Mouse (Mus musculus) T-helper 17 cell (primary cell): ENCODE data around the gene Dram1.

Experiments used
- in situ Hi-C, 2 experiments: fragments of 300-600 bp; cut with MboI, MseI; formaldehyde crosslinking; loops; 1 replicate in 1 of 2; 2 replicates in 1 of 2; pipeline ENCODE4 v1.15.1; 2025; ENCODE audit warnings: high pct_unique_total_duplicates in 2 of 2

The Dram1 gene

DNA sequence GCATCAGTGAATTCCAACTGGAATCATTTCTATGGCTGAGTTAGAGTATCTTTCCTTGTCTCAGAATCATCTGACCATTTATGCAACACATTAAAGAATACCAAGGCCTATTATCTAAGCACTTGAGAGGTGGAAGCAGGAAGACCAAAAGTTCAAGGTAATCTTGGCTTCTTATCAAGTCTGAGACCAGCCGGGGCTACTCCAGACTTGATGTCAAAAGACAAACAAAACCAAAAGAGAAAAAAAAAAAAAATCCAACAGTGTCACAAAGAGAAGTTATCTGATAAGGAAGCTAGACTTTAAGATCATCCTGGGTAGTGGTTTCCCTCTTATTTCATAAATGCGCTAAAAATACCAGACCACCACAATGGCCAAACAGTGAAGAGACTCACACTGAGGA, 26.3 kb downstream of the Dram1 start:
- in situ Hi-C loops = no loop called here

DNA sequence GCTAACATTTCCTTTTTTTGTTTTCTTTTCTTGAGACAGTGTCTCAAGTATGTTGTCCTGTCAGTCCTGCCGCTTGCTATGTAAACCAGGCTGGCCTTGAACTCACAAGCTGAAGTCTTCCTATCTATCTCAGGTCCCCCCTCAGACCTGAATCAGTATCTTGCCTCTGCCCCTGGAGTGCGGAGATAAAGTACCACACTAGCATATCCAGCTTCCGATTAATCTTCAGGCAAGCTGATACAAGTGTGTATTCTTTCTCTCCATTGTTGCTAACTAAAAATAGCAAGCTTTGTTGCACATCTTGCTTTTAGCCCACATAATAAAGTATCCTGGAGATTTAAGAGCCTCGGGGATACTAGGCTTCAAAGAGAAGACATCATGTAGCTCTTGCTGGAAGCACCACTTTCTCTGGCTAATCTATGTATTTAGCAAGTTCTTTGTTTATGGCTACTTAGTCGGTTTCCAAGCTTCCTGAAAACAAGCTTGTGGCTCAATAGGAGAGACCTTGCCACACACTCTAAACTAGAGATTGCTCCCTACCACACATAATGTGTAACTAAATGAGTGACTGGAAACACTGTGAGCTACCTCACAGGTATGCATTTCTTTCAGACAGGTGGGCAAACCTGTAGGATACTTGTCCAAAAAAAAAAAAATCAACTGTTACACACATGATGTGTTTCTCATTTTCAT, 27.3 kb downstream of the Dram1 start:
- in situ Hi-C loops = no loop called here

DNA sequence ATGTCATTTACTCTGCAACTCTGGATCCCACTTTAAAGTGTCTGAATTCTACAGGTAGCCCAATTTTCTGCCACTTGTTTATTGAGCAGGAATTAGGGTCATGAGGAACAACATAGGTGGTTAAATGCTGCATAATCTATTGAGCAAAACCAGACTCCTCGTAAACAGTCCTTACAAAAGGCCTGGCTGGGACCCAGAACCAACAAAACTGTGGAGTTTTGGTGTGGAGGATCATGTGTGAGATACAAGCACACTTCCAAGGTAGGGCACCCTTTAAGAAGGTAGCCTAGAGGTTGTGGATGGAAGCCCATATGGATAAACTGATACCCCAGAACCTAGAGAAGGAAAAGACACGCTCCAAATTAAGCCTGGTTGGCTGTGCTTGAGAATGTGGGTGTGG, 28.2 kb downstream of the Dram1 start:
- in situ Hi-C loops = no loop called here

DNA sequence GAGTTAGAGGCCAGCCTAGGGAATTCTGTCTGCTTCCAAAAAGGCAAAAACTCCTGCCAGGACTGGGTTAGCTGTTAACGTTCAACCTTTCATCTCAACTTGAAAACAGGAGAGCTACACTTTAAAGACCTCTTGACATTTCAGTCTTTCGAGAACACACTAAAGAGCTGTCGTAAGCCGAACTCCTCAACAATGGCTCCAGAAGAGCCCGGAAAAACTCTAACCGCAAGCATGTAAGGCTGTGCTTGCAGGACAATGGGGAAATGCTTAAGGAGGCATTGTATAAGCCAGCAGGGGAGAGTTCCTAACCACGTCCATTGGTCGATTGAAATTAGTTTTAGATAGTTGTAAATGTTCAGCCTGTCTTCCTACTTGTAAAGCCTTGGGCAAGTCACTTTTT, 29.1 kb downstream of the Dram1 start:
- in situ Hi-C loops = no loop called here

DNA sequence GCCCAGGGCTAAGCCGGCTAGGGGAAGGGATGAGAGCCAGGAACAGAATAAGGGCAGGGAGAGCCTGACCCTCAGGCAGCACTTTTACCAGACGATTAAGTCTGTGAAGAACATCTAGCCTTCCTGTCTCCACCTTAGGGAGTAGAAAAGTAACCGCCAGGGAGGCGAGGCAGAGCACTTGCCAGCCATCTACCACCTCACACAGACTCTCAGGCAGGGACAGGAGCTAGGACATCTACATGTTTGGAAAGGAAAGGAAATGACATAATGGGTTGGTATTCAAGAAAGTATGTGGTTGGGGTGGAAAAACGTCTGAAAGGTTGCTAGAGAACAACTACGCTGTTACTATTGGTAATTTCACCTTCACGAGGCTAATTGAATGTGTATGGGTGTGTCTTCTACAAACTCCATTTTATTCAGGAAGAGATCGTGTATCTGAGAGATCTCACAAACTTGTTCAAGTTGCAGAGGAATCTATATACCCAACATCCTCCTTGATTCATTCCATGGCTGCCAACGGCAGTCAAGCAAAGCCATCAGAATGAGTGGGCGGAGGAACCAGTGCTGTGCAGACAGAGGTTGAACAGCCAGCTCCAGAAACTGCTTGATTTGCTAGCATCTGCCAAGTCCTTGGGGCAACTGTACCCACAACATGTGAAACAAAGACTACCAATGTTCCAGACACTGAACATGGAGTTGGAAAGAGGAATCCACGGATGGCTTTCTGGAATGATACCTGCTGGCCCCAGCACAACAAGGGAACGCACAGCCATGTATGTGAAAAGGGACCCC, 32.2 kb downstream of the Dram1 start:
- in situ Hi-C loops = no loop called here

DNA sequence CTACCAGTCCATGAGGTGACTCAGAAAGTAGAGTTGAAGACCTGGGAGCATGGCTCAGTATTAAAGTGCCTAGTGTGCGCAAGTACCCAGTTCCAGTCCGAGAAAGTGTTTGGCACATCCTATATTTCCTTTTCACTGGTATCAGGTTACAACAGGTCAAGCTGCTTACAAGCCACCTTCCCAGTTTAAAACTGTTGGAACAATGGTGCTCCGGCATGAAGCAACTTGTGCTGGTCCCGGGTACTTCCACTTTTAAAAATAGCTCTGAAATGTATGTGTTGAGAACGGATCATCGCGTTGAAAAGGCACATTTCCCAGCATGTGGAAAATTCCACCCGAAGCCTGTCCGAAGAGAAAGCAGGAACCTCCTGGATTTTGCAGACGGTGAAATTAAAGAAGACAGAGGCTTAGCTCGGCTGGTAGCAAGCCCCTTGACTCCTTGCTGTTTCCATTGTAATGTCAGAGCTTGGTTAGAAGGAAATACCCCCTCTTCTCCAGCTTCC, 32.9 kb downstream of the Dram1 start:
- in situ Hi-C loops = no loop called here

DNA sequence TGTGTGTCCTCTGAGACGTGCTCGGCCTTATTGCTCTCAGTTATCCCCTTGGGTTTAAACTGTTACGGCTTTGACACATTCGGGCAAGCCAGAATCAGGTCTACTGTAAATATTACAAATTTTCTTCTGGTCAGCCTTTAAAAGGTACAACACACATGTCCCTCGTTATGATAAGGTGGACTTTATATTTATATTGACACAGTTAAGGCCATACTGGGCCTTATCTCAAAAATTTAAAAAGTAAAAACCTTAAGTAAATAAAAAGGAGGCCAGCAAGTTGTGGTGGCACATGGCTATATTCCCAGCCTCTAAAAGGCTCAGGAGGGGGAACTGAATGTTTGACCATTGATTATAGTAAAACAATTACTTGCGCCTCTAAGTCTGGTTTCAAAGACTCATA, 37.5 kb downstream of the Dram1 start:
- in situ Hi-C loops = no loop called here

DNA sequence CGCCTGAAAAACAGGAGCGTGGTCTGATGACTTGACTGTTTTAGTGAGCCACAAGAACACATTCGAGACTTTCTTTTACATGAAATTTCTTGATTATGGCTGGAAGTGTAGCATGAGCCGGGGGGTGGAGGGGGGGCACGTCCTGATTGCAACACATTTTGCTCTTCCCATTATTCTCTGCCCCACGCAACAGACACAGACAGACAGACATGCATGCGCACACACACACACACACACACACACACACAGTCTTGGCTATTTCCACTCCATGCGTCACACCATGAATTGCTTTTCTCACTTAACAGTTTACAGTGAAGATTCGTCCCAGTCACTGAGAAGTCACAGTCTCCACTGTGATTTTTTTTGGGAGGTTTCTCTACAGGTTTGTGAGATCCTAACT, 38.2 kb downstream of the Dram1 start:
- in situ Hi-C loops = no loop called here

DNA sequence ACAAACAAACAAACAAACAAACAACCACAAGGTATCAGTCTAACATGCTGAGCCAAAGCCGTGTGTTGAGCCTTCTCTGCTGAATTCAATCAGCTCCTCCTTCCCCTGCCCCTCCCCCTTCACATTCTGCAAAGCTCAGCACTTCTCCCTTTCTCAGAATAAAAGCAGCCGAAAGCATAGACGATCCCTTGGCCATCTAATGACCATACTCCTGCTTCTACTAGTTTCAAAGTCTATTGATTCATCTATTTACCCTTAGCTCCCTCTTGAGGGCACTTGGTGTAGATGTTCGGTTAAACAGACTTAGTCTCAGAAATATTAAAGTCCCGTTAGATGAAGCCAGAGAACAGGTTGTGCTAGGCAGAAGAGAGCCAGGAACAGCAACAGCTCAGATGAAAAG, 48.2 kb downstream of the Dram1 start:
- in situ Hi-C loops = loop anchor here in 1 of 2 experiments (5.0 kb wide), 1 partner anchor 83 kb away; no protein-coding TSS in a partner anchor

DNA sequence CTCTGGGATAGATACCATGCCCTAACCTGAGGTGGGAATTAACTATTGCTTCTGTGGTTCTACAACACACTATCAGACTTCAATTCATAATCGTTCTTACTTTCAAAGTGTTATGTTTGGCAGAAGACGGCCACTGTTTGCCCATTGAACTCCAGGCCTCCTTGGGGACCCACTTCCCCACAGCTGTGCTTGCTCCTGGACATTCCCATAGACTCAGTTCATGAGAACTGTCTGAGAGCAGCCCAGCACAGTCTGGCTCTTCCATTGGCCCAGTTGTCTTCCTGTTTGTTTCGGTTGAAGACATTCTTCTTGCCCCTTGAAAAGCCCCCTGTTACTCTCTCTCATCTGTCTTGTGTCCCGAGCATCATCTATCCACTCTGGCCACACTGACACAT, 50.8 kb downstream of the Dram1 start:
- in situ Hi-C loops = loop anchor here (5.0 to 10.0 kb wide), 2 partner anchors 776 to 1303 kb away; no protein-coding TSS in a partner anchor

DNA sequence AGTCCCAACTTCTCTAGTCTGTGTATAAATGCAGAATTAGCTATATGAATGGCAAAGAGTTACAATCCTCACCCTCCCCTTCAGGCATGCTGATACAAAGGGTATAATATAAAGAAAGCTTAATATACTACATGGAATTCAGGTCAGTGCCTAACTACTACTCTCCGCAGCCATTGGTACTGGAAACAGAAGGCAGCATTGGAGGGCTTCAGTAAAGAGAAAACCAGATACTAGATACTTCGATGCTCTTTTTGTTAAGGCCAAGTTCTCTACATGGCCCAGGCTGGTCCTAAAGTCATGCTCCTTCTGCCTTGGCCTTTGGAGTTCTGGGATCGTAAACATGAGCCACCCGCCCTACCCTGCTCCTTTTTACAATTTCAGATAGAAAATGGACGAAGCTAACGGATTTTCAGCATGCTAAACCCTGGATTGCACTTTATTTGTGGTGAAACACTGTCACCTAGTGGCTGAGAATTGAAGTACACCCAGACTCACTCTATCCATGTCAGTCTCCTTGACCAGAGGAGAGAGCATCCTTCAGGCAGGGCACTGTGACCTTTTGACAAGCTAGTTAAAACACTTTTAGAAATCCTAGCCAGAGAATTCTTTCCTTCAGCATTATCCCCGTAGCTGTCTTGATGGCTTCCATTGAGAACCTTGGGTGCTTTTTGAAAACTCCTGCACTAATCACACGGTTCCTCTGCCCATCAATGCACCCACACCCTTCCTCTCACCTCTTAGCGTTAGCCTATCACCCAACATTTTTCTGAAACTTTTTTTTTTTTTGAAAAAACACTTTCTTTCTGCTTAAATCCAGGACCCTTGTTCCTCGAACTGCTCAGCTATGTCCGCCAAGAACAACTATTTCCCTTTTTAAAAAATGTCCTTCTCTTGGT, 51.5 kb downstream of the Dram1 start:
- in situ Hi-C loops = loop anchor here (5.0 to 10.0 kb wide), 2 partner anchors 775 to 1303 kb away; no protein-coding TSS in a partner anchor

DNA sequence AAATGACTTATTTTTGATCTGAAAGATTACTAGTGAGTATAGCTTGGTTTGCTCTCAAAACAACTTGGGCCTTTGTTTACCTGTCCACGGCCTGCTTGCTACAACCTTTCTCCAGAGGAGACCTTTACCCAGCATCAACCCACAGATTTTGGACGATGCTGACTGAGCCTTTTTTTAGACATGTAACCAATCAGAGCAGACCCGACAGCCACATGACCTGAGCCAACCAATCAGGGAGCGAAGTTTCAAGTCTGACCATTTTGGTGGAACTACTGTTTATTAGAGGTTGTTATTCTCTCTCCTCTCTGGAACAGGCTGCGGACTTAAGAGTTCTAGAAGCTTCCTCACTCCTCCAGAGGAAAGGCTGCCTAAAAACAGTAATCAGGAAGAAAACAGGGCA, 57.1 kb downstream of the Dram1 start:
- in situ Hi-C loops = loop anchor here (10.0 to 25.0 kb wide), 2 partner anchors 1284 to 1297 kb away; no protein-coding TSS in a partner anchor

DNA sequence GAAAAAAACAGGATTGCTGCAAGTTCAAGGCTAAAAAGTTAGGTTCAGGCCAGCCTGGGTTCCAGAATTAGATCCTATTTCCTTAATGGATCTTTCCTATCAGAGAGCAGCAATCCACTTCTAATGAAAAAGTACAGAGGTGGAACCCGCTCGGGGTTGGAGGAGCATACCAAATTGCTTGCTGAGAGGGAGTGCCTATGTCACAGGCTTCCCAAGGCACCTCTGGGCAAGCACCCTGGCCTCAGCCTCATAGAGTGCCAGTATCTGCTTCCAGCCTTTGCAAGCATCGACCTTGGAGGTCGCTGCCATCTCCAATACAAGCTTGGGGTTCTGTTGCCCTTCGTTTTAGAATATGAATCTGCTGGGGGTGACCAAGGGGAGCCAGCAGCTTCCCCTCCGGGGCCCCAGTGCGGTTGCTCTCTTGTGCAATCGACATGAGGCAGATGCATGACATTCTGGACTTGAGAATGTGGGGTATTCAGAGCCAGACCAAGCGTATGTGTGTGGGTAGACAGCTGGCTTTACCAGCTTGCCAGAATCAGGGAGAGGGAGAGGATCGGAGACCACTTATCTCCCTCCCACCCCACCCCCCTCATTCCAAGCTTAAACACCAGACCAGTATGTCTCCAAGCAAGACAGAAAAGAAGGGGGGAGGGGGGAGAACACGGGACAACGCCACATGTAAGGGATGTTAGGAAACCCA, 58.0 kb downstream of the Dram1 start:
- in situ Hi-C loops = loop anchor here (10.0 to 25.0 kb wide), 2 partner anchors 1284 to 1296 kb away; no protein-coding TSS in a partner anchor

DNA sequence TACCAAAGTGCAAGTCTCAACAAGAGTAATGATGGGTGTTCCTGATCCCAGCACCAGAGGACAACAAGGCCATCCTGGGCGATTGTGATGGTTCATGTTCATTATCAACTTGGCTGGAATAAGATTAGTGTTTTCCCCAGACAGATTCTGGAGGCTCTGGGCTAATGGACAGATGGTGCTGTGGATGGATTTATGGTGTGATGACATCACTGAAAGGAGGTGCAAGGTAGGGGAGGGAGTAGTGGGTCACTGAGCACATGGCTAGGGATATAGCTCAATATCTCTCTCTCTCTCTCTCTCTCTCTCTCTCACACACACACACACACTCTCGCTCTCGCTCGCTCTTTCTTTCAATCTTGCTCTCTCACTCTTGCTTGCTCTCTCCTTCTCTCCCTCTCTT, 60.7 kb downstream of the Dram1 start:
- in situ Hi-C loops = loop anchor here in 1 of 2 experiments (25.0 kb wide), 1 partner anchor 1281 kb away; no protein-coding TSS in a partner anchor

DNA sequence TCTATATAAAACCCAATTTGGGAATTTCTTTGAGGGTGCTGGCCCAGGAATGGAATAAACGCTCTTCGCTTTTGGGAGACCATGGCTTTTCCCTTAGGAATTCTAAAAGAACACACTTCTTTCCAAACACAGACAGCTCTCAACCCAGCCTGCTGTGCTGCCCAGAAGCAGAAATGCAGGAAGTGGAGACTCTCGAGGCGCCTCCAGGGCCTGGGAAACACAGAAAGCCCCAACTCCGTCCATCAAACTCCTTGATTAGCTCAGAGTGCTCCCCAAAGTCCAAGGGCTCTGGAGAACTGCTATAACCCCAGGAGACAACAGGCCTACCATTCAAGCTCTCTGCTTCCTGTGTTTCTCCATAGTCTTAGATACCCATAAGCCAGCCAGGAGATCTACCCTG, 61.7 kb downstream of the Dram1 start:
- in situ Hi-C loops = loop anchor here in 1 of 2 experiments (25.0 kb wide), 1 partner anchor 1280 kb away; no protein-coding TSS in a partner anchor

DNA sequence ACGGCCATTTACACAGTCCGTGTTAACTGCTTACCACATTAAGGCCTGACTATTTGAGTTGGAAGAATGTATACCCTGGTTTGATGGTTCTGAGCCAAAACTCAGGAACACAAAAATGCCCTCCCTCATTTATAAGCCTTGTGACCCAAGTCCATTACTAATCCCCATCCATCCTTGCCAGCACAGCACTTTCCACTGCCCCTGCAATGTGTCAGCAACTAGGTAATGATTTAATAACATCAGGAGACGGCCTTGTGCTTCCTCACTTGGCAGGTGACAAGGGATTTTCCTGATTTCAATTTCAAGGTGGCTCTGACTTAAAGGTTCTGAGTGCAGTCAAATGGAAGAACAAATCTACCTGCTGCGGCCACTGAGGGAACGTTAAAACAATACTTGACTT, 64.0 kb downstream of the Dram1 start:
- in situ Hi-C loops = loop anchor here in 1 of 2 experiments (25.0 kb wide), 1 partner anchor 1278 kb away; no protein-coding TSS in a partner anchor

DNA sequence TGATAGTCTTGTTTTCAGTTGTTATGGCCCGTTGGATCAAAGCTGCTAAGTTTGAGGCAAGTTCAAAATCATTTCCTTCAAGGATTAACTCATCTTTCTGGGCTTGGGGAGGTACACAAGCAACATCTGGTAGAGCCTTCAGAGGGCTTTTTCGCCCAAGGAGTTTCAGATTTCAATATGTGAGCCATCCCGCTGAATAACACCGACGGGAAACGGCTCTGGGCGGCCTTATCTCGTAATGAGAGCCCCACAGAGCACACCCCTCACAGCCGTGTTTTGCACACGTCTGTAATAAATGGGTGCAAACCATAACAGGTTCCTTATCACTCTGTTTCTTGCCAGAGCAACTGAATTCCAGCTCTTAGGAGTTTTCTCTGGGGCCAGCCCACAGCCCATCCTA, 69.0 kb downstream of the Dram1 start:
- in situ Hi-C loops = loop anchor here (5.0 to 25.0 kb wide), 3 partner anchors 453 to 1273 kb away; partner anchors contain the start of gene Igf1 (in 1 of the 2)

DNA sequence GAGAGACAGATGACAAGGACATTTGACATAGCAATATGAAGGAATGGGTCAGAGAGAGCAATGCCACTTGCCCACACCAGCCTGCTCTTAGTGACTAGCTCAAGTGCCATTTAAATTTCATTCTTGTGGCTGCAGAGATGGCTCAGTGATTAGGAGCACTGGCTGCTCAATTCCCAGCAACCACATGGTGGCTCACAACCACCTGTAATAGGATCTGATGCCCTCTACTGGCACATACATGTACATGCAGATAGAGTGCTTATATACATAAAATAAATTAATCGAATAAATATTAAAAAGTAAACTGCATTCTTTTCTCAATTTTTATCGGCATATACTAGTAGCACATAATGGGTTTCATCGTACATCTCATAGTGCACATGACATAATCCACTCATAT, 72.6 kb downstream of the Dram1 start:
- in situ Hi-C loops = loop anchor here (5.0 to 25.0 kb wide), 3 partner anchors 449 to 1269 kb away; partner anchors contain the start of gene Igf1 (in 1 of the 2)

DNA sequence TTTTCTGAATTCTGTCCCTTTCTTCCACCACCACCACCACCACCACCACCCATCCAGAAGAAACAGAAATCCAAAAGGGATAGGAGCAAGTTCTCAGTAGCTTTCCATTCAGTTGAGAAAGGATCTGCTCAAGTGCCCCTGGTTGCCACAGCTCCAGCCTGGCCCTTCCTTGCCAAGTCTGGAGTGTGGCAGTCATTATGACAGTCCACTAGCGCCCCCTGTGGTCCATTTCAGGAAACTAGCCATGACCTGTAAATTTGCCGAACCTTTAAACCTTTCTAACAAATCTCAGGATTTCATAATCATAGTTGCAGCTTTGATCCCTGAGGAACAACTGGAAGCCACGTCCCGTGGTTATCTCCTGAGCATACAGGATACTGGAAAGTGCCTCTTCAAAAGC, 74.6 kb downstream of the Dram1 start:
- in situ Hi-C loops = loop anchor here (5.0 to 25.0 kb wide), 2 partner anchors 447 to 1267 kb away; partner anchors contain the start of gene Igf1 (in 1 of the 2)

DNA sequence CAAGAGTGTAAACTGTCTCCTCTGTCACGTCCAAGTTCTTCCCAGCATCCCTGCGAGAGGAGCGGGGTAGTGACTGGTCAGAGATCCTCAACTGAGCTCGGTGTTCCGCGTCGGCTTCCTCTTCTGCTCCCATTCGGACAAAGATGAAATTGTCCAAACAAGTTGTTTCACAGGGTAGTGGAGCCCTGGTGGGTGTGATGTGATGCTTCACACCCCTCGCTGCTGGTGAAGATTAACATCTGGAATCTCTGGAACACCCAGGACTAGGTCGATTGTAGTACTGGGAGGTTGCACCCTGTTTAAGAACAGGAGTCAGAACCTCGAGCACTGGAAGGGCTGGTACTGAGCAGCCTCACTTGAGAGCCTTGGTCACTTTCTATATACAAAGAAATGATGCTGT, 75.8 kb downstream of the Dram1 start:
- in situ Hi-C loops = loop anchor here (5.0 to 25.0 kb wide), 2 partner anchors 446 to 1266 kb away; partner anchors contain the start of gene Igf1 (in 1 of the 2)
